Mouse (Mus musculus) liver, postnatal 0 days (tissue): Measurements from ENCODE around the gene Ddx19b.
"Not testable (repeated sequence)": the region's sequence is repeated elsewhere in the genome, so short reads cannot be mapped to it uniquely, and the experiment has no call there.

Experiments
- CTCF ChIP-seq: sonication (generic); IDR thresholded peaks from 2 replicates; pipeline ENCODE4 v1.5.1; 2016; ENCODE audit warnings: antibody characterized with exemption, low read depth
- EP300 ChIP-seq: IDR thresholded peaks from 2 replicates; pipeline ENCODE4 v1.6.1; 2016; ENCODE audit warnings: antibody characterized with exemption, low read depth, mild to moderate bottlenecking

DNA sequence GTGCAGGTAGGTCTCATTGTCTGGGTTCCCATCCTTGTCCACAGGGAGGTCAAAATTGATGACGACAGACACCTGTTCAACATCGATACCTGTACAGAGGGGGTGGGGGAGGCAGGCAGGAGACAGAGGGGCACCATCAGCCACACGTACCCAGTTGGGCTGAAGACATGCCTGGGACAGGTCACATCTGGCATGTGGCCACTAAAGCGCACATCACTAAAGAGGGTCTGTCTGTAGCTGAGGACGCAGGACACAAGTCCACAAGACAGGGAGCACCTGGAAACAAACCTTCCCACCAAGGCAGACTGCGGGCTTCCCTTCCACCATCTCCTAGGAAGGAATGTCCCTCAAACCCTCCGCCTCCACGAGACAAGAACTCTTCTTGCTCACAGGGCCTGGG, 55.0 kb downstream of the Ddx19b start:
- not testable (repeated sequence) for TF ChIP-seq EP300, CTCF
